Mouse (Mus musculus): ENCODE measurements around the gene Hivep3. TPM values are rescaled to one million over a fixed set of nuclear protein-coding genes. Genes with fewer than 3 reads are reported as not detected.

Gene Hivep3
- total RNA-seq, 4 experiments from 2014 or later, result 7.4 to 11.0 (median 9.2) TPM

DNA sequence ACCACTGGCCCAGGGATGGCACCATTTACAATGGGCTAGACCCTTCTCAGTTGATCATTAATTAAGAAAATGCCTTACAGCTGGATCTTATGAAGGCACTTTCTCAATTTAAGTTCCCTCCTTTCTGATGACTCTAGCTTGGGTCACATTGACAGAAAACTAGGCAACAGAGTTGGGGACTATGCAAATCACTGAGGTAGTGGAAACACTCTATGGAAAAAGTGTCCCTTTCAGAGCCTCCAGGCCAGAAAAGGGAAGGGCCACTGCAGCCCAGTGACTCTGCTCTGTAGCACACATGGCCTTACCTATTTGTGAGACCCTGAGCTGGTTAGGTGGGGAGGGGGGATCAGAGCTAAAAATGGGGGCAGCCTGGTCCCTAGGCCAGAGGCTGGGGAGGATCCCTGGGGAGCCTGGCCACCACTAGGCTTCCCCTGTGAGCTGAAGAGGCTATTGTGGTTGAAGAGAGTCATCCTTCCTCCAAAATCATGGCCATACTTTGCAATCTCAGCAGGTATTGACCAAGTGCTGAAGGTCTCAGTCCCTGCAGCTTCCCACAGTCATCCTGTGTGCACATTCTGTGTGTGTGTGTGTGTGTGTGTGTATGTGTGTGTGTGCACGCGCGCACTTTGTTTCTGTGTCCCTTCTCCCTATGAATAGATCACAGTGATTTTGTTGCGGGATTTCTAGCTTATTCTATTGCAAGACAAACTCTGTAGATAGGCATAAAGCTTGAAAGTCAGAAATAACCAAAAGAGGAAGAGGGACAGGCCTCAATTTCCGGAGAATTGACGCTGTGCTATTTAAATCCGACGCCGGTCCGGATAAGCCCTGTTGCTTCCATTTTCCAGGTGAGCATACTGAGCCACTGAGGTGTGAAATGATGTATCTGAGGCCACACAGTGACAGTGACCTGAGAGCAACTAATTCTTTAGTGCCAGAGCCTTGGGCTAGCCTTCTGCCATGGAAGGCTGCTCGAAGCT, 319.7 kb downstream of the Hivep3 start:
- no peak for DNase-seq (ENCODE audit: low spot score)

DNA sequence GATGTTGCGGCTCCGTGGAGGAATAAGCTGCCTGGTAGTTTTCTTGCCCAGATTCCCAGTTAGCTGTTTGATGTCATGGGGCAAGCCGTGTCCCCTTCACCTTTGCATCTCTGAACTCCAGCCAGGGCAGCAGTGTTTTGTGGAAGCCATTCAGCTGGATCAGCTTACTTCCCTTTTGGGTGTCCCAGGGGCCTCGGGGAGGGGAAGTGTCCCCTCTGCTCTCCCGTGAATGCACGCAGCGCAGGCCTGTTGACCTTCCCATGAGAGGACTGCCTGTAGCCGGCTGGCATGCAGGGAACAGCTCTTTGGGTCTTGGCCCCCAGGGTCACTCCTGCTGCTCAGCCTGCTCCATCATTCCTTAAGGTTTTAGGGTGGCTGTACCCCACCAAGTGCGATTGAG, 320.6 kb downstream of the Hivep3 start:
- DNase-seq (ENCODE audit: low spot score), result no peak

GRCm38 (mm10) chr4:120056451-120056850, 322.9 kb downstream of the Hivep3 start:
- no peak for DNase-seq (ENCODE audit: low spot score)

DNA sequence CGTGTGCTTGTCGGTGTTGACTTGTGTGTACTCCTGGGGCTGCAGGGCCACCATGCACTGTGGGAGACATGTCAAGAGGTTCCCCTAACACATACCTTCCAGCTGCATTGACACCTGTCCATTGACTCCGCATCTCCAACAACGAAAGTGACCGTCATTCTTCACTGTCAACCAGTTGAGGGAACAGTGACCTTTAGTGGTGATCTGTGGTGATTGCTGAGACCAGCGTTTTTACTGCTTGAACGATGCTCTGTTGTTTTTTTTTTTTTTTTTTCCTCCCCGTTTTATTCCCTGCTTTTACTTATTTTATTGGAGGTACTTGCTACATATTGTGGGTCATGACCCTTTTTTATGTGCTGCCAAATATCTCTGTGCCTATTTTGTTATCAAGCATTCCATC, 323.9 kb downstream of the Hivep3 start:
- no peak for DNase-seq (ENCODE audit: low spot score)

GRCm38 (mm10) chr4:120058157-120058556, 324.6 kb downstream of the Hivep3 start:
- DNase-seq (ENCODE audit: low spot score), result no peak

GRCm38 (mm10) chr4:120058794-120059193, 325.2 kb downstream of the Hivep3 start:
- DNase-seq (ENCODE audit: low spot score), result no peak

- DNase-seq (ENCODE audit: low spot score), result no peak
These were observed 328.1 kb downstream of the Hivep3 start for GRCm38 (mm10) chr4:120061727-120062126.

DNA sequence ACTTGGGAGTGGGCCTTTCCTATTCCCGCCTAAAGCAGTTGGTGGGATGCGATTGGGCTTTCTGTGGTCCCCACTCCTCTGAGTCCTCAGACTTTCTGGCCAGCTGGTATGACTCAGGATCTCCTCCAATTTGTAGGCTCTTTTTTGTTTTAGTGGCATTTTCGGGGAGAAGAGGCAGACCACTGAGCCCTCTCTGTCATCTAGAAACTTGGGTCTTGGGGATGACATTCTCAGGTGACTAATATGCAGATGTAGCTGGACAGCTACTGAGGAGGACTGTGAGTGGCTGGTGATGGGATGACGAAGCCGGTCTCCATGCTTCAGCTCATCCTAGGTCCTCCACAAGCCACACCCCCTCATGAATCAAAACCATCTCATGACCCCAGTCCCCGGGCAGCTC, 328.6 kb downstream of the Hivep3 start:
- no peak for DNase-seq (ENCODE audit: low spot score)

DNA sequence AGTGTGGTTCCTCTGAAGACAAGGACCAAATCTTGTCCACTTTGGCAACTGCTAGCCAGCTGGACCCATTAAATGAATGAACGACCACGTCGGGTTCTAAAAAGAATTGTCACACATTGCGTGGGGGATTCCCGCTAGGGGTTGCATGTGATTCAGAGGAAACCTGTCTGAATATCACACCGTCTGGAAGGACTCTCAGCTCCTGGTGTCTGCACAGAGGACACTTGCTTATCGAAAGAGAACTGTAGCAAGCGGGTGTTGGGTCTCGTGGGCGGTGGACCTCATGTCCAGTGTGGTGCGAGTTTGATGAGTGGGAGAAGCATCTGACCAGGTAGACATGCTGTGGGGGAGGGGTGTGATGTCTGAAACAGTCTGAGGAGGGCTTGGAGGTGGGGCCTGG, 329.2 kb downstream of the Hivep3 start:
- no peak for DNase-seq (ENCODE audit: low spot score)

DNA sequence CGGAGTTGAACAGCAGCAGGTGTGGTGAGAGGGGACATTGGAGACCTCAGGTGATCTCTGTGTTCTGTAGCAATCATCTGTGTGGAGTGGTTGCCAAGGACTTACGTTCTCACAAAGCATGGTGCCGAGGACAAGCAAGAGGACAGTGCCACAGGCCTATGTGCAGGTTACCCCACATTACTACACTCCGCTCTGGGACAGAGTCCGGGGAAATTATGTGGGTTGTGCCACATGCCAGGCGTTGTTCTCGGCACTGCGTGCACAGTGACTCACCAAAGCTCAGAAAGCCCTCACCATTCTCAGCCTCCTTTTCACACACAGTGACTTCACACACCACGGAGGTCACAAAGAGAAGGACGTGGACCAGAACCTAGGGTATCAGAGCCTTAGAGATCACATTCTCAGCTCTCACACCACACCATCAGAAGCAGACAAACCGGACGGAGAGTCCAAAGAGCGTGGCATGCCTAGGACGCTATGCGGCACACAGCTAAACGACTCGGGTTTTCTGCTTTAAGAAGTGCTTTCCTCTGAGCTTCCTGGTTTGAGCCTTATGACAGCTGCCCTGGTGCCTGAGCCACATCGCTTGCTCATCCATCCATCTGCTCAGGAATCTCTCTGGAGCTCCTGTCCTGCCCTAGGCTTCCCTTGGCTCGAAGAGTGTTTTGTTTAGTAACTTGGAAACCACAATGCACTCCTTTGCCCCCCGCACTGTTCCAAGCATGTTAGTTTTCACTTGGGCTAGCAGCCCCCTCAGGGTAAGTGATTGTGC, 330.0 kb downstream of the Hivep3 start:
- no peak for DNase-seq (ENCODE audit: low spot score)

GRCm38 (mm10) chr4:120064696-120065095, 331.1 kb downstream of the Hivep3 start, which contains the start of gene AL607142.1:
TSS of gene AL607142.1 (plus strand) at chr4:120064996.
- DNase-seq (ENCODE audit: low spot score), result no peak

DNA sequence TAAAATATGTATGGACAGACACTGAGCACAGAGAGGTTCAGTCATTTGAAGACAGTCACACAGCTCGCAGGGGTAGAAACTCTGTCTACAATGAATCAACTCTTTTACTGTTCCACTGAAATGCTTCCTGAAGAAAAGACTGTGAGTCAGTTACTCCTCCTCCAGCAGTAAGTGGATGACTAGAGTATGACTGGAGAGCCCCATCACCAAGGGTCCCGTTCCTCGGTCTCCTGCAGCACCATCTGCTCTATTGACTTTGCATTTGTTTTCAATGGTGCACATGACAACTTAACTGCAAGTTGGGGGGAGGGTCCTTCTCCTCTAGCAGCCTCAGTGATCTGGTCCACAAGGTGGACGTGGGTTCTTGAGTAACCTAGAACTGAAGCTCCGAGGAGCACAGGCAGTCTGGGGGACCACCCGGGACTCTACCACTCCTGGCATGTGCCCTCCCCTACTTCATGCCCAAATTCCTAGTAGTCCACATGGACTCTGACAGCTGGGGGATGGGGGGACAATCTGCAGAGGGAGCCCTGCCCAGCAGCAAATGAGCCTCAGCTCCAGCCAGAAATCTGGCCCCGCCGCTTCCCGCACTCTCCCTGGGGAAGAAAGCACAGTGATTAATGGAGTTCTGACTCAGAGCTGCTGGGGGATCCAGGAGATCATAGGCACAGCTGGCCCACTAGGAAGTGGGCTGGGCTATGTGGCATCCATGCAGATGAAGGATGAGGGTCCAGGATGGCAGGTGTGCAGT, 333.4 kb downstream of the Hivep3 start:
- DNase-seq (ENCODE audit: low spot score), result no peak

DNA sequence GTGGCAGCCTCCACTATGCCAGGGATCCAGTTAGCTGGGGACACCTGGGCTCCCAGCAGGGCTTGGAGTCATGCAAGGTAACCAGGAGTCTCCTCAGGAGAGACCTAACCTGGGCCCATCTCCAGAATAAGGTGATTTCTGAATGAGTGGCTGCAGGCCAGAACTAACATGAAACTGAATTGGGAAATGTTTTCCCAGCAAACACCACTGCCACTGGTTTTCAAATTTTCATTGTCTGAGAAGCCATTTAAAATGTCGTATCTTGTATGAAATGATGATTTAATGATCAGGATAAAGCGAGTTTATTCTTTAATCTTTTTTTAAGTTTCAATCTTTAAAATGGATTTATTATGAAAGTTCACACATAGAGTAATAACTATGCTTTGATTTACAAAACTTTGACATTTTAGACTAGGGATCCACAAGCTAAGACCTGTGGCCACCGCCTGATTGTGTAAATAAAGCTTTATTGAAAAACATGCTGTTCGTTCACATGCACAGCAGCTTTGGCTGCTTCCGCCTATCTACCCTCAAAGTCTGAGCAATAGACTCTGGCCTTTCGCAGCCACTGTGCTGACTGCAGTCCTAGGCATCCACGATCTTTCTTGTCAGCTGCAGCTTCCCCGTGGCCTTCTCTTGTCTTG, 334.1 kb downstream of the Hivep3 start:
- DNase-seq (ENCODE audit: low spot score), result no peak

DNA sequence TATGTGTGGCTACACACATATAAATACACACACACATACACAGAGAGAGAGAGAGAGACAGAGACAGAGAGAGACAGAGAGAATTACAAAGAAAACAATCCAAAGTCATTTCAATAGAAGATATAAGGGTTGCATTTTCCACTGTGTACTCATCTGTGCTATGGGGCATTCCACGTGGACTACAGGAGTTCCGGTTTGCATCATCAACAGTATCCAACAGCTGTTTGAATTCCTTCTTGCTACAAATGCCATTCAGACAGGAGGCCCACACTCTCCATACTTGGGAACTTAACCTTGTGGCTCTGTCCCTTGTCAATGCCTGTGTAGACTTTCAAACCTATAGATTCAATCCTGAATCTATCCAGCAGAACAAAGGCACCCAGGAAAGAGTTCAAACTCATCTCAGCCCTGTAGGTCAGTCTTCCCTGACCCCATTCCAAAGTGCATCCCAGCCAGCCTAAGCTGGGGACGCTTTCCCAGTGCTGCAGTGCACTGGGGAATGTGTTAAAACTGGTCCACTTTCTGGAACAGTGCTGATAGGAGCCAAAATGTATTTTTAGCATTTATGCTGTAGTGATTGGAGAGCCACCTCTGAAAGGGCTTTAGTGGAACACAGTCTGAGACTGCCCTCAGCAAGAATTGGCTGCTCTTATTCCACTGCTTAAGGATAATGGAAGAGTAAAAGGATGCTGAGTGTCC, 335.4 kb downstream of the Hivep3 start:
- peak; percentile 13 for DNase-seq (ENCODE audit: low spot score)

DNA sequence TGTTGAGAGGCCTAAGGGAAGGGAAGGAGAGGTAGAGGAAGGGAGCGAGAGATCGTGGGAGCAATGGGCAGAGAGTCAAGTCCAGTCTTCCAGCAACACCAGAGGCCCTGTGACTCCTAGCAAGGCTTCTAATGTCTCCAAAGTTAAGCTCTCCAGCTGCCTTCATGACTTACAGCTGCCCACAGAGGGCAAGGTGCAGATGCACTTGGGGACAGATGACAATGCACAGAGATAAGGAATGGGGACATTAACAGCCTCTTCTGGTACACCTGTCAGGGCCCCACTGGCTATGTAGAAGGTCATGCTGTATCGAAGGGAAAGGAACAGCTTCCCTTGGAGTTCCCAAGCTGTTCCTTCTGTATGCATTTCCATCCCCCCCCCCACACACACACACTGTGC, 336.0 kb downstream of the Hivep3 start:
- no peak for DNase-seq (ENCODE audit: low spot score)

DNA sequence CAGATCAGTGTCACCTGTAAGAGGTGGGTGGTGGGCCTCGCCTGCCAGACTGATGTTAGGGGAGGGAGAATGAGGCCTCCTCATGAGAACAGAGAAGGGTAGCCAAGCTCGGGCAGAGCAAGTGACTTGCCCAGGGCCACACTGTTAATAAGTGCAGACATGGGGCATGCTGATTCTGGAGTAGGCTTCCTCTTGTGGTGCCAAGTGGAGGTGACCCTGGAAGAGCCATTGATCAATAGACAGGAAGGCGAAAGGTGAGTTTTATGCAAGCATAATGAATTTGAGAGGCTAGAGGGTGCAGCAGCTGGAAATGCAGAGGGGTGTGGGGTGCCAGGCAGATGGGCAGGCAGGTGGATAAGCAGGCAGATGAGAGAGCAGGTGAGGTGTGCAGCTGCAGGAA, 337.8 kb downstream of the Hivep3 start:
- DNase-seq (ENCODE audit: low spot score), result no peak

DNA sequence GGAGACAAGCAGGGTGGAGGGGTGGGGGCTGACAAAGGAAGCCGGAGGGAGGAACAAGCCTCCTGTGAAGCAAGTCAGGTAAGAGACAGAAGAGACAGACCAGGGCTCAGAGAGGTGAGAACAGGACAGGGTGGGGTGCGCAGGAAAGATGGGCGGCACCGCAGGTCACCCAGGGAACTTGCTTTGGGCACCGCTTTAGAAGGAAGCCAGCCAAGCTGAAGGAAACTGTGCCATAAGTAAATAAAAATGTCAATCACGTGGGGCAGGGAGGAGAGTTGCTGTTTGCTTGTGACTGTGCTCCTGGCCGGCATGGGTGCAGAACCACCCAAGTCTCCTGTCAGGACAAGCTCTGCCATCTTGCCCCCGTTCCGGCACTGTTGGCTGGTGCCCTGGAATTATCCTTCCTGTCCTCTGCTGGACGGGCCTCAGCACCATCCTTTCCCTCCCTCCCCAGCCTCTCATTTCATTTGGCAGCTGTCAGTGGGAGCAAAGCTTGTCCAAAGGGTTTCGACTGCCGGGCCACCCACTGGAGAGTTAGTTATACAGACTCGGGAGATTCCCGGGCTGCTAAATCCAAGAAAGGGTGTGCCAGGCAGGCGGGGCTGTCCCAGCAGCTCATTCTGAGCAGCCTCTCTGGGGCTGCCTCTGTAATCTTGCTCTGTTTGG, 338.4 kb downstream of the Hivep3 start:
- no peak for DNase-seq (ENCODE audit: low spot score)

DNA sequence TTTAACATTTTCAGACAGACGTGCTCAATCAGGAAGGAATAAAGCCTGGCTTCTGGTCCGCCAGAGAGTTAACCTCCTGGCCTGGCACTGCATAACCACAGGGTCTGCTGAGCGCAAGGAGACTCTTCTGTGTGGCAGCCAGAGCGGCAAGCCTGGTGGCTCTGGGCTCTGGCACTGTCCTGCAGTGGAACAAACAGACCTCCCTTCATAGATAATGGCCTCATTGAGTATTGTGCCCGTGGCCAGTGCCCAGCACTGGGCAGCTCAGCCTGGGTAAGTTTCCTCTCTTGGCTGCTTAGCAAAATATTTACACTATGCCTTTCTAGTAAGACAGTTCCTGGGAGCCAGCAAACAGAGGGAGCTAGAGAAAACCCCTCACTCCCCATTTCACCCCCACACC, 340.5 kb downstream of the Hivep3 start:
- peak; percentile 18 for DNase-seq (ENCODE audit: low spot score)

- no peak for DNase-seq (ENCODE audit: low spot score)
These were observed 343.7 kb downstream of the Hivep3 start for GRCm38 (mm10) chr4:120077322-120077721.

DNA sequence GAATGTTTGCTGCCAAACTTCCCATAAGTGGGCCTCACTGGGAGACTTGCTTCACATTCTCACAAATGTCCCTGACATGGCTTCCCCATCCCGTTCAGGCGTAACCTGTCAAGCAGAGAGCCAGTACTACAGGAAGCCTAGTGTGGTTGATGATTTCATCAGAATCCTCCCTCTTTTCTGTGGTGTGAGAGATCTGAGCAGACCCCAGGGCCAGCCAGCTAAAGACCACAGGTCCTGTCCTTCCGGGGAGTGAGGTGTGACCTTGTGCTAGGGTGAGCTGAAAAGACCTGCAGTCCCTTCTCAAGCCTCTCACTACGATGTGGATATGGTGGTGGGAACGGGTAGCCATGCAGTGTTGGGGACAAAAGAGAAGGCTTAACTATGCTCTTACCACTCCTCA, 348.9 kb downstream of the Hivep3 start:
- DNase-seq (ENCODE audit: low spot score), result no peak
